Mouse (Mus musculus): ENCODE measurements around the gene Atp8b3. TPM values are rescaled to one million over a fixed set of nuclear protein-coding genes. Genes with fewer than 3 reads are reported as not detected.
A peak's percentile ranks its signal among the peaks of the same experiment; 100 is the strongest.

Gene Atp8b3
- total and polyA plus RNA-seq, 2 experiments from 2014 or later: 0.96 to 1.1 TPM

DNA sequence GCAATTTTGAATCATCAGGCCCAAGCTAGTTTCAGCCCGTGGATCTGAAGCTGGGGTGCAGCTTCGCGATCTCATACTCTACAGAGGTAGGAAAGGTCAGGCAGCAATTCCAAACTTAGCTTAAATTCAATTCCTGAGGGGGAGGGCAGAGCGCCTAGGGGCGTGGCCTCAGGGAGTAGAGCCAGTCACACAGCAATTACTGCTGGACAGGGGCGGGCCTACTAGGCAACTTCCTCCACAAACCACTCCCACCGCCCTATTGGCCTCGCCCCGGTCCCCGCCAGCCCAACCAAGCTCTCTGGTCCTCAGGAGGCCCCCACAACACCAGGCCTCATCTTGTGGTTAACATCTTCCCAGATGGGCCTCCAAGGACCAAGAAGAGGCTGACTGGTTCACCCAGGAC lies 30.7 kb upstream of the Atp8b3 start:
- no peak overlapping the region for H3K4me3 ChIP-seq (ENCODE audit: low read length)
- TF ChIP-seq CTCF (IDR thresholded peaks at IDR 0.05; ENCODE audit: low read depth): no peak
- H3K9me3 ChIP-seq (ENCODE audit: low read length): no peaks in the 10 kb centered on the region
- no peak overlapping the region for H3K27ac ChIP-seq
- H3K9ac ChIP-seq (replicated peaks; ENCODE audit: low read length): no peak overlapping the region
- H3K36me3 ChIP-seq (ENCODE audit: insufficient read depth, low read length): peaks cover 6% of the 10 kb centered on the region; the same call in 1 of the 2 replicates
- no peaks in the 10 kb centered on the region for H3K27me3 ChIP-seq (ENCODE audit: insufficient read depth, low read length)
- peaks cover 24% of the 10 kb centered on the region for H3K4me1 ChIP-seq (ENCODE audit: insufficient read depth, low read length)
- no peak overlapping the region for H3K4me2 ChIP-seq (ENCODE audit: low read depth, low read length)
- 49% methylated on average over 10 of the region's 10 CpGs for WGBS
- DNase-seq (ENCODE audit: low spot score) (peak; percentile 18), ATAC-seq (no peak)

DNA sequence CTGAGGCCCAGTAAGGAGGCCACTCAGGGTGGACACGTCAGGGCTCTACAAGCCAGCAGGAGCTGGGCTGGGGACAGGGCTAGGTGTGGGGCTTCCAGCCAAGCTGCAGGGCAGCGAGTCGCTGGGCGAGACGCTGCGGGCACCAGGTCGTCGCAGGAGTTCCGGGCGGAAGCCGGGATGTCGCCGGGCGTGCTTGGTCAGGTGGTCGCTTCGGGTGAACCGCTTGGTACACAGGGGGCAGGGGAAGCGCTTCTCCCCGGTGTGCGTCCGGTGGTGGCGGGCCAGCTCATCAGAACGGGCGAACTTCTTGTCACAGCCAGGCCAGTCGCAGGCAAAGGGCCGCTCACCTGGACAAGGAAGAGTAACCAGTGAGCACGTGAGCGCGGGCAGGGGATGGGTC lies 30.0 kb upstream of the Atp8b3 start:
- no peak for ATAC-seq

DNA sequence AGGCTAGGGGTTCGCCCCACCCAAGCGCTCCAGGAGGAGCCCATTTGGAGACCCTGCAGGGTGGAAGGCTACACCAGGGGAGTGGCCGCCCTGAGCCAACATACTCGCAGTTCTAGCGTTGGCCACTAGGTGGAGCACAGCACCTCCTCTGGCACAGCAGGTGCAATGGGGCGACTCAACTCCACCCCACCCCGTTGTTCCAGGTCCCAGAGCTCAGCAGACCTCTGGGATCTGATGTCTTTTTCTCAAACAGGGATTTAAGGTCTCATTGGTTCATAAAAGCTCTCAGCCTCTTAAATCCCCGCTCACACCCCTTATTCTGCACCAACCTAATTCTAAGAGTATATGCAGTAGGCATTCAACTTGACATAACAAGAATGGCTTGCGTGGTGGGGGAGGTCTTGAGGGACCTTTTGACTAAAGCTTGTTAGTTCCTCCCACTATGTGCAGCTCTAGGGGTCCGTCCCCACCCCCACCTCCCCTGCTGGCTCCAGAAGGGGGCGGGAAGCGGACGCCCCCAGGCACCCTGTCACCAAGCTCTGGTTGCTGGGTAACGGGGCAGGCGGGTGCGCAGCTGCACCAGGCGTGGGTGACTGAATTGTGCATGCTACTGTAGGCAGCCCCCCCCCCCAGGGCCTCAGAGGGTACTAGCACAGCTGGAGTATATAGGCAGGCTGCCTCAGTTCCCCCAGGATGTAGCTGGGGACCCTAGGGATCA lies 27.6 kb upstream of the Atp8b3 start:
- TF ChIP-seq CTCF (IDR thresholded peaks at IDR 0.05; ENCODE audit: low read depth): peak; percentile 98

More for the DNA sequence above, 30.0 kb upstream of the Atp8b3 start:
- H3K36me3 ChIP-seq (ENCODE audit: insufficient read depth, low read length): peaks cover 6% of the 10 kb centered on the region; the same call in 1 of the 2 replicates
- peaks cover 18% of the 10 kb centered on the region for H3K4me1 ChIP-seq (ENCODE audit: insufficient read depth, low read length)
- no peak overlapping the region for H3K4me2 ChIP-seq (ENCODE audit: low read depth, low read length)
- DNase-seq (ENCODE audit: low spot score): no peak
- H3K9ac ChIP-seq (replicated peaks; ENCODE audit: low read length): no peak overlapping the region
- no peak for TF ChIP-seq CTCF (IDR thresholded peaks at IDR 0.05; ENCODE audit: low read depth)
- no peaks in the 10 kb centered on the region for H3K27me3 ChIP-seq (ENCODE audit: insufficient read depth, low read length)
- WGBS: 95% methylated on average over 29 of the region's 29 CpGs
- no peaks in the 10 kb centered on the region for H3K9me3 ChIP-seq (ENCODE audit: low read length)
- no peak overlapping the region for H3K4me3 ChIP-seq (ENCODE audit: low read length)
- H3K27ac ChIP-seq: no peak overlapping the region

DNA sequence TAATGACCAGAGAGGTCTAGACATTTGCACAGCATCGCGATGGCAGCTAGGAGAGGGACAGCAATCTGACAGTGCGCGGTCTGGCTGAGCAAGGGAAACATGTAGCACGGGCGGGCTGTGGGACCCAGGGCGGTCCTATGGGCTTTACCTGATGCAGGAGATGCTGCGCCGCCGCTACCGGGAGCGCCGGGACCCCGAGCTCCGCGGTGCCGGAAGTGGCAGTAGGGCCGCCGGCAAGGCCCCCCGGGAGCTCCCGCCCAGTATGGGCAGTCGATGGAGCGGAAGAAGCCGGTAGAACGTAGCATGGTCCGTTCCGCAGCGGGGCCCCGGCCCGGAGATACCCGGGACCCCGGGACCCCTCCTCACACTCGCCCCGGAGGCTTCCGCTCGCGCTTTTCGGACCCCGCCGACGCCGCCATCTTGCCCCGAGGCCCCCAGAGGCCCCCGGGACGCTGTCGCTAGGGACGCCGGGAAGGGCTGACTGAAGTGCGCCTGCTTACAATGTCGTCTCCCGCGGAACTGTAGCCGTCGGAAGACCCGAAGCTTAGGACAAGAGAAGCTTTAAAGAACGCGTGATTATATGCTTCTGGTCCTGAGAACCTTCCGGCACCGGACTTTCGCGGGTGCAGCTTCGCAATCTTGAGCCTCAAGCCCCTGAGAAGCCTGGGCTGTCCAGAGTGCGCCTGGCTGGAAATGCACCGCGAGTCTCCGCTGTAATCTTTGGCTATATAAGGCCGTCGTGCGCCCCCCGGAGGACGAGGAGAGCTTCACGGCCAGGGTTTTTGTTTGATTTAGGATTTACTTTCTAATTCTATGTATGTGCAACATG lies 22.4 kb upstream of the Atp8b3 start, which contains the start of gene Rexo1:
Gene Rexo1, minus strand, starts transcription at position 445 of the 829 bp plus-strand sequence.
- peak within 1 kb of the TSS; percentile 94 for H3K27ac ChIP-seq
- peak within 1 kb of the TSS; percentile 86 for H3K4me2 ChIP-seq (ENCODE audit: low read depth, low read length)
- H3K27me3 ChIP-seq (ENCODE audit: insufficient read depth, low read length): no peaks in the 10 kb centered on the region
- ATAC-seq (peak; percentile 88), DNase-seq (ENCODE audit: low spot score) (peak; percentile 97)
- H3K9me3 ChIP-seq (ENCODE audit: low read length): no peaks in the 10 kb centered on the region
- WGBS: under 1% methylated on average over 71 of the region's 72 CpGs
- TF ChIP-seq CTCF (IDR thresholded peaks at IDR 0.05; ENCODE audit: low read depth): peak; percentile 86
- peak within 1 kb of the TSS; percentile 98 for H3K9ac ChIP-seq (replicated peaks; ENCODE audit: low read length)
- peaks cover 9% of the 10 kb centered on the region for H3K4me1 ChIP-seq (ENCODE audit: insufficient read depth, low read length)
- H3K4me3 ChIP-seq (ENCODE audit: low read length): peak within 1 kb of the TSS; percentile 100
- H3K36me3 ChIP-seq (ENCODE audit: insufficient read depth, low read length): no peaks in the 10 kb centered on the region

More for the DNA sequence above, 27.6 kb upstream of the Atp8b3 start:
- H3K27me3 ChIP-seq (ENCODE audit: insufficient read depth, low read length): no peaks in the 10 kb centered on the region
- peak; percentile 87 for DNase-seq (ENCODE audit: low spot score)
- peak overlapping the region; percentile 42; the same call in 1 of the 2 replicates for H3K4me2 ChIP-seq (ENCODE audit: low read depth, low read length)
- H3K4me1 ChIP-seq (ENCODE audit: insufficient read depth, low read length): peaks cover 14% of the 10 kb centered on the region
- no peak overlapping the region for H3K9ac ChIP-seq (replicated peaks; ENCODE audit: low read length)
- H3K36me3 ChIP-seq (ENCODE audit: insufficient read depth, low read length): peaks cover 6% of the 10 kb centered on the region; the same call in 1 of the 2 replicates
- H3K9me3 ChIP-seq (ENCODE audit: low read length): no peaks in the 10 kb centered on the region
- ATAC-seq: peak; percentile 50
- H3K27ac ChIP-seq: peak overlapping the region; percentile 46
- no peak overlapping the region for H3K4me3 ChIP-seq (ENCODE audit: low read length)
- 12% methylated on average over 17 of the region's 17 CpGs for WGBS

DNA sequence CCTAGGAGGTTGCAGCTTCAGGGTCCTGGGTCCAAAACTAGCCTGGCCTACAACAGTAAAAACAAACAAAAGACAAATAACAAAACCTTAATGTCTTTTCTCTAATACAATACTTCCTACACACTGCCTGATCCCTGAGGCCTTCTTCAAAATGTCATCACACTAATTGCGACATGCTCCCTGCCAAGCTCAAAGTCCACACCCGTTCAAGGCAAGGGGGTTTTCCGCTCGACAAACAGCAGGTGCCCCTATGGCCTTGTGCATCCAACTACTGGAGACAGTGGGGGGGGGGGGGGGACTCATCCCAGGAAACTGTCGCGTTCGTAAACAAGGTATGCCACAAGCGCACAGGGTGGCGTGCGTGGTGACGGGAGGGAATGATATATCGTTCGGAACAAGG lies 21.7 kb upstream of the Atp8b3 start:
- Histone ChIP-seq H3K4me3 (ENCODE audit: low read length) (peak overlapping the region; percentile 100), H3K27me3 (ENCODE audit: insufficient read depth, low read length) (no peaks in the 10 kb centered on the region), H3K9ac (replicated peaks; ENCODE audit: low read length) (peak overlapping the region; percentile 98), H3K9me3 (ENCODE audit: low read length) (no peaks in the 10 kb centered on the region), H3K36me3 (ENCODE audit: insufficient read depth, low read length) (no peaks in the 10 kb centered on the region), H3K4me1 (ENCODE audit: insufficient read depth, low read length) (peaks cover 9% of the 10 kb centered on the region), H3K27ac (peak overlapping the region; percentile 94; the same call in 1 of the 2 replicates), H3K4me2 (ENCODE audit: low read depth, low read length) (peak overlapping the region; percentile 86)
- no peak for TF ChIP-seq CTCF (IDR thresholded peaks at IDR 0.05; ENCODE audit: low read depth)
- no peak for DNase-seq (ENCODE audit: low spot score)
- WGBS: 1% methylated on average over 13 of the region's 13 CpGs
- no peak for ATAC-seq

DNA sequence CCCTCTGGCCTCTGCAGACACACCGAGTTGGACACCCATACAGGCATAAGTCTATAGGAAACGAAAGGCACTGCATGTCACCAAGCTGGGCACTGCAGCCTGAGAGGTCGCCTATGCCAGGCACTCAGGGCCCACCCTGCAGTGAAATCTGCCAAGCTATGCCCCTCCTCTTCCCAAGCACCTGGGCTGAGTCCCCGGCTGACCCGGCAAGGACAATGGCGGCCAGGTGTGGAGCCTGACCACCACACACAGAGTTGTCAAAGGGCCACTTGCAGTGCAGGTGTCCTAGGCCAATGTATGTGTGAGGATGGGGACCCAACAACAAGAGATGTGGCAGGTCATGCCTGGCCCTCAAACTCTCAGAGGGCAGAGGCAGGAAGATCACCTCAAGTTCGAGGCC lies 20.5 kb upstream of the Atp8b3 start:
- Histone ChIP-seq H3K27ac (no peak overlapping the region), H3K36me3 (ENCODE audit: insufficient read depth, low read length) (no peaks in the 10 kb centered on the region), H3K9ac (replicated peaks; ENCODE audit: low read length) (0 out of 2 replicates have a peak overlapping the region, but pooled peaks have one; percentile 21), H3K9me3 (ENCODE audit: low read length) (no peaks in the 10 kb centered on the region), H3K4me2 (ENCODE audit: low read depth, low read length) (0 out of 2 replicates have a peak overlapping the region, but pooled peaks have one; percentile 86), H3K27me3 (ENCODE audit: insufficient read depth, low read length) (no peaks in the 10 kb centered on the region), H3K4me1 (ENCODE audit: insufficient read depth, low read length) (peaks cover 9% of the 10 kb centered on the region), H3K4me3 (ENCODE audit: low read length) (no peak overlapping the region)
- ATAC-seq (no peak), DNase-seq (ENCODE audit: low spot score) (no peak)
- WGBS: 90% methylated on average over 7 of the region's 7 CpGs
- no peak for TF ChIP-seq CTCF (IDR thresholded peaks at IDR 0.05; ENCODE audit: low read depth)

Measured in hindbrain, postnatal 0 days (tissue).